Mouse (Mus musculus) layer of hippocampus, postnatal 36 days (tissue): ENCODE measurements at regions not wholly inside any gene's neighbourhood (a gene's known extent, or its start where the extent isn't known, plus 50 kb on each side); places are given as distances from the start of the nearest gene placed in this dataset.

Source experiments
- DNase-seq, 2 experiments: peaks; one replicate each; pipeline ENCODE4 v3.0.0; 2022

GRCm38 (mm10) chr5:111601711-111602521 is 131.8 kb upstream of the Gm26897 start:
- no peak for DNase-seq

GRCm38 (mm10) chr5:111613687-111614086 is 120.0 kb upstream of the Gm26897 start:
- no peak for DNase-seq

- no peak for DNase-seq
Measured at GRCm38 (mm10) chr5:111619974-111620373, 113.8 kb upstream of the Gm26897 start.

- DNase-seq, result no peak
Measured at GRCm38 (mm10) chr5:111620626-111621025, 113.1 kb upstream of the Gm26897 start.

GRCm38 (mm10) chr5:111622481-111622880 is 111.2 kb upstream of the Gm26897 start:
- no peak for DNase-seq

GRCm38 (mm10) chr5:111626273-111626798 is 107.4 kb upstream of the Gm26897 start:
- DNase-seq, result no peak

GRCm38 (mm10) chr5:111630313-111630844 is 103.3 kb upstream of the Gm26897 start:
- DNase-seq, result no peak

GRCm38 (mm10) chr5:111631572-111632161 is 102.1 kb upstream of the Gm26897 start:
- DNase-seq, result no peak

- no peak for DNase-seq
Measured at GRCm38 (mm10) chr5:111635092-111635491, 98.6 kb upstream of the Gm26897 start.

- no peak for DNase-seq
Measured at GRCm38 (mm10) chr5:111636969-111637368, 96.8 kb upstream of the Gm26897 start.

GRCm38 (mm10) chr5:111638306-111638705 is 95.4 kb upstream of the Gm26897 start:
- no peak for DNase-seq

- no peak for DNase-seq
Measured at GRCm38 (mm10) chr5:111639476-111640287, 94.0 kb upstream of the Gm26897 start.

- DNase-seq, result no peak
Measured at GRCm38 (mm10) chr5:111640976-111641375, 92.7 kb upstream of the Gm26897 start.

GRCm38 (mm10) chr5:111641685-111642084 is 92.0 kb upstream of the Gm26897 start:
- DNase-seq, result no peak

- no peak for DNase-seq
Measured at GRCm38 (mm10) chr5:111644142-111644541, 89.6 kb upstream of the Gm26897 start.

- no peak for DNase-seq
Measured at GRCm38 (mm10) chr5:111644788-111645187, 88.9 kb upstream of the Gm26897 start.

- DNase-seq, result no peak
Measured at GRCm38 (mm10) chr5:111647686-111648200, 86.0 kb upstream of the Gm26897 start.

GRCm38 (mm10) chr5:111648481-111648880 is 85.2 kb upstream of the Gm26897 start:
- no peak for DNase-seq

GRCm38 (mm10) chr5:111649012-111649411 is 84.7 kb upstream of the Gm26897 start:
- DNase-seq, result peak; percentile 66 to 69

- no peak for DNase-seq
Measured at GRCm38 (mm10) chr5:111652472-111652871, 81.3 kb upstream of the Gm26897 start.

GRCm38 (mm10) chr5:111656436-111656835 is 77.3 kb upstream of the Gm26897 start:
- DNase-seq, result no peak

- no peak for DNase-seq
Measured at GRCm38 (mm10) chr5:111657759-111658429, 75.8 kb upstream of the Gm26897 start.
